Mouse (Mus musculus): ENCODE data around the gene Nf1.

DNA sequence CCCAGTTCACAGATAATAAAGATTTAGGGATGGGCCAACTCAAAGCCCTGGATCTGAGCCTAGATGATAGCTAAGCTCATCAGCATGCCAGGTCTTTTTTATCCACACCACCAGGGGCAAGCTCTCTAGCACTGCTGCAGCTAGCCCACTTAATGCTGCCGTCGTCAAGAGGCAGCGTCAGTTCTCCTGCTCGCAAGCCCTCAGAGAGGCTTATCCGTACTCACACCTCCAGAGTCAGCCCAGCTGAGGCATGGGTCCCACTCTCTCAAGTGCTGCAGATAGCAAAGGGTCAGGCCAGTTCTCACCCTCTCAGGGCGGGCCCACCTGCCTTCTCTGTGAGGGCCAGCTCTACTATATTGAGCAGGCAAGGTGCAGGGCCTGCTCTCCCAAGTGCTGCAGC, 193.8 kb downstream of the Nf1 start:
- no peak; the same call in 1 of the 2 replicates for TF ChIP-seq CTCF (IDR thresholded peaks at IDR 0.05; ENCODE audit: low read depth)
- no peak for TF ChIP-seq EP300 (IDR thresholded peaks at IDR 0.05; ENCODE audit: low read depth)

All from heart, postnatal 0 days (tissue).